Mouse (Mus musculus) cortical plate, adult 2 months (tissue): ENCODE data around the gene Sox13.

ENCODE experiments used
- CTCF ChIP-seq: fragments of 200-500 bp; IDR thresholded peaks from 2 replicates; pipeline ENCODE4 v1.5.1; 2011; ENCODE audit warnings: mild to moderate bottlenecking, control low read depth, low read length; ENCODE audit not compliant: insufficient read depth; ENCODE audit errors: extremely low read depth
- POLR2A ChIP-seq: fragments of 200-500 bp; IDR thresholded peaks from 2 replicates; pipeline ENCODE4 v1.6.1; 2011; ENCODE audit warnings: mild to moderate bottlenecking, low read length, control low read depth; ENCODE audit not compliant: insufficient read depth; ENCODE audit errors: extremely low read depth

DNA sequence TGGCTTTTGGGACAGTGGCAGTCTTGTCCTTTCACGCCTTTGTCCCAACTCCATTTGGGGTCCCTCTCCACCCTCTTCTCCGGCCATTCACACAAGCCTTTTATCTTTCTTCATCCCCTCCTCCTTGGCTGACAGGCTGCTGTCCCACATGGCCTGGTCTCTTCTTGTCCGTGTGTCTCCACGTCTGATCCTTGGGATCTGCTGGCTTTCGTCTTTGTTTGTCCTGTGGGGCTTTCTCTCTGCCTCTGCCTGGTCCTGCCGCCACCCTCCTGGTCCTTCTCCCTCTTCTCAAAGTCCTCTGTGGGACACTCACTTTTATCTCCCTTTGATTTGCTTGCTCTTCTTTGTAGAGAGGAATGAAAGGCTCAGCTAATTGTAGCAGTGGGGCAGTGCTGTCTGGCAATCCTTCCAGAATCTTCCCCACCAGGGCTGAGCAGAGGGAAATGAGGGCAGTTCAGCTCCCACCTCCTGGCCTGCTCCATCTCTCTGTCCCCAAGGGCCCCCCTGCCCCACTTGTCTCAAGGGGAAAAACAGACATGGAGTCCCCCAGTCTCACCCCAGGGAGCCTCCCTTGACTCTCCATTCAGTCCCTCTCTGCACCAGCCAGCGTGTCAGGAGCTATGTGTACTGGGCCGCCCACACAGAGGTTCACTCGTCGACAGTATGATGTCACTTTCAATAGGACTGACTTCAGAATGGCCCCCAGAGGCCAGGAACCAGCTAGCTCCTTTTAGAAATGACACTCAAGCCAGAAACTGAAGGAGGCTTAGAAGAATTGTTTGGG is 46.3 kb upstream of the Sox13 start:
- no peak for TF ChIP-seq CTCF
- TF ChIP-seq POLR2A, result no peak
